Mouse (Mus musculus) bone marrow, adult 2 months (tissue): Measurements from ENCODE around the gene Tspear.

Experiments used
- CTCF ChIP-seq: fragments of 200-500 bp; IDR thresholded peaks from 2 replicates; pipeline ENCODE4 v1.5.1; 2011; ENCODE audit warnings: low read length, control low read depth; ENCODE audit not compliant: control insufficient read depth, insufficient read depth
- POLR2A ChIP-seq: fragments of 200-500 bp; IDR thresholded peaks from 2 replicates; pipeline ENCODE4 v1.6.1; 2011; ENCODE audit warnings: low read depth, mild to moderate bottlenecking, control low read depth, low read length, borderline replicate concordance; ENCODE audit not compliant: control insufficient read depth

DNA sequence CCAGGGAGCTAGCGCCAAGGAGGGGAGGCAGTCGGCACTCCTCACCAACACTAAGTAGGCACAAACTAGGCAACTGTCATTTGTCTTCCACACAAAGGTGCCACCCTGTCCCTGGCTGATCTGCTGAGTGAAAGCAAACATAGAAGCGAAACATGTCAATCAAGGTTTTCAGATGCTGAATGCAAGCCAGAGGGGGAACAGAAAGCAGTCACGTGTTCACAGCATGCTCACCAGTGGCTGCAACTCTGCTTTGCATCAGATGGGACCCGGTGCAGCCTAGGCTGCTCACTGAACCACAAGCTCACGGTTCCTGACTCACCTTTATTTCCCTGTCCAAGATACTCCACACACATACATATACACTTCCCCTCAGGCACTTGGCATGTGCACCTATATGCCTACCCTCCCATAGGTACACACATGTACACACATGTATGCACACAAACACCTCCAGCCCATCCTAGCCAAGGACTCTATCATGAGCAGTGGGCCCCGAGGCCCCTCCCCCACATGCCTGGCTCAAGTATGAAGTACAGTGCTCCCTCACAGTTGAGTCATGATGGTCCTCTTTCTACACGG is 204.7 kb downstream of the Tspear start:
- no peak for TF ChIP-seq CTCF
- no peak for TF ChIP-seq POLR2A
